Mouse (Mus musculus) embryonic fibroblast, embryonic 13.5 days (primary cell): ENCODE results near the gene Syp.
A peak's percentile ranks its signal among the peaks of the same experiment; 100 is the strongest.

ENCODE experiments used
- CTCF ChIP-seq: IDR thresholded peaks from 2 replicates; pipeline ENCODE4 v1.5.1; 2011; ENCODE audit warnings: mild to moderate bottlenecking, control low read depth, low read length, moderate library complexity, borderline replicate concordance; ENCODE audit not compliant: insufficient read depth
- POLR2A ChIP-seq: IDR thresholded peaks from 2 replicates; pipeline ENCODE4 v1.6.1; 2011; ENCODE audit warnings: low read depth, mild to moderate bottlenecking, control low read depth, low read length, moderate library complexity

DNA sequence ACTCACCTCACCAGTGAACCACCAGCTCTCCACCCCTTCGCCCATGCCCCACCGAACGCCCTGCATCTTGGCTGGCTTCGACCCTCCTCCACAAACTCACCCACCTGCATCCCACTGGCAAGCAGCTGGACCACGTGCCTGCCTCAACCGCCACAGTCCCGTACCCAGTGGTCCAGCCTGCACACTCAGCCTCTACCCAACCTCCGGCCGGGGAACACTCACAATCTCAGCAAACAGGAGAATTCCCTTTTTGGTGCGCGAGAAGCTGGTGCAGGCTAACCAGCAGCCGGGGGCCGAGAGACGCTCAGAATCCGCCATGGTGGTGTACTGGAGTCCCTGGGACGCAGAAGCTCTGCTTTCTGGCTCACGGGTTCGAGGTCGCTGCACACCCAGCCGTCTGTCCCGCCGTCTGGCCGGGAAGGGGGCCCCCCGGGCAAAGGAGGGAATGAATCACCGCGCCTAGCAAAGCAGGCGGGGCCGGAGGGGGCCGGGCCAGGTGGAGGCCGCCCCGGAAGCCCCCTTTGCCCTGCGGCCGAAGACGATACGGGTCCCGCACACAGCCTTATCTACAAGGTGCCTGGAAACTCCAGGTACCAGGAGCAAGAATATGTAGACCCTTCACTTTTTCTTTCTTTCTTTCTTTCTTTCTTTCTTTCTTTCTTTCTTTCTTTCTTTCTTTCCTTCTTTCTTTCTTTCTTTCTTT lies 32.8 kb downstream of the Syp start, which contains the start of gene Plp2:
- TF ChIP-seq CTCF (no peak), POLR2A (peak; percentile 40)
